In the genomic region with DNA sequence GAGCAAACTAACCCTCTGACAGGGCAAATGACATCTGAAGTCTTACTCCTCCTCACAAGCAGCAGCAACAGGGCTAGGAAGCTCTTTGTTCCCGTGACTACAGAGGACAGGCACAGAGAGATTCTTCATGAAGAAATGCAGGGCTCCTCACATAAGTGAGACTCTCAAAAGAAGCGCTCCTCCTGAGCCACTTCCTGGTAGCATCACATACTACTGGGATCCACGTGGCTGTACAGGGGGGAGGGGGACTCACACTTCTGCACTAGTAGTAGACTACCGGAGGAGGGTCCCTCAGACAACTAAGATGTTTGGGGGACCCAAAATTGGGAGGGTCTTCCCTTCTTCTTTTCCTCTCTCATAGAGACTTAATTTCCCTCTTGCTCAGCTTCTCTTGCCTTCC, we compare ENCODE assay signal across 20 mouse cellular contexts.
DNase-seq lines count a peak whose midpoint lies in the region; ATAC-seq and TF ChIP-seq lines count a peak whose summit lies in the region.
"Had no signal": no experiment of that assay in that cellular context is flagged by ENCODE, and none has a peak within 500 bp of the region (broad histone marks: within the 10 kb centered on the region; RNA-seq: fewer than 3 reads in every experiment).

No protein-coding gene starts in this region.

- H3K9ac ChIP-seq in heart, embryonic 13.5 days: peak overlapping the region; percentile 33; the same call in 1 of the 2 replicates
- no peak overlapping the region for H3K9ac ChIP-seq in lung, postnatal 0 days (replicated peaks; ENCODE audit: low read depth)
- H3K9ac ChIP-seq: forebrain, embryonic 13.5 days; limb, embryonic 13.5 days; liver, embryonic 14.5 days had no signal

- intact Hi-C loops in heart, postnatal 10 days (cut with DNase I): no loop called here

- no peaks in the 10 kb centered on the region for H3K36me3 ChIP-seq in heart, embryonic 13.5 days
- H3K36me3 ChIP-seq in lung, postnatal 0 days (ENCODE audit: insufficient read depth, low read length): no peaks in the 10 kb centered on the region
- H3K36me3 ChIP-seq: limb, embryonic 13.5 days had no signal

- peaks cover 18% of the 10 kb centered on the region; the same call in 1 of the 2 replicates for H3K27me3 ChIP-seq in heart, embryonic 13.5 days (replicated peaks)
- no peaks in the 10 kb centered on the region for H3K27me3 ChIP-seq in lung, postnatal 0 days (replicated peaks; ENCODE audit: insufficient read depth, low read length)

- H3K27ac ChIP-seq in heart, embryonic 13.5 days (replicated peaks): no peak overlapping the region
- peak overlapping the region; percentile 44; the same call in 1 of the 2 replicates for H3K27ac ChIP-seq in lung, postnatal 0 days (ENCODE audit: low read length)
- H3K27ac ChIP-seq: forebrain, embryonic 13.5 days; limb, embryonic 13.5 days; liver, embryonic 14.5 days had no signal

- DNase-seq in embryo, embryonic 10.5 days (ENCODE audit: low spot score): peak; percentile 64
- DNase-seq in embryo, embryonic 9.5 days (ENCODE audit: extremely low spot score): no peak
- no peak for DNase-seq in heart, postnatal 10 days
- DNase-seq in lung, postnatal 0 days (ENCODE audit: low spot score): no peak
- DNase-seq in lung, postnatal 36 days: no peak
- peak; percentile 30 for DNase-seq in thymus, postnatal 0 days (ENCODE audit: low spot score)
- no peak for DNase-seq in thymus, postnatal 25 days
- DNase-seq: adrenal gland, postnatal 36 days; cerebellum, adult 8-10 months; heart, postnatal 36 days; kidney, adult 8-10 months; kidney, postnatal 25 days; right cerebral cortex, postnatal 4 days had no signal

- 37% methylated on average over 4 of the region's 4 CpGs for WGBS in heart, embryonic 13.5 days
- WGBS in lung, postnatal 0 days: 40% methylated on average over 4 of the region's 4 CpGs

- ATAC-seq in heart, embryonic 13.5 days (ENCODE audit: extremely low read depth, insufficient number of reproducible peaks, low FRiP score, low TSS enrichment): no peak
- ATAC-seq in lung, postnatal 0 days: no peak
- ATAC-seq: CD4-positive, CD25-positive, alpha-beta regulatory T cell, adult 4 months; forebrain, embryonic 13.5 days; inflammation-experienced regulatory T-cells, adult 6 months had no signal

- no peak for TF ChIP-seq CTCF in lung, postnatal 0 days (IDR thresholded peaks at IDR 0.05)

- no peak overlapping the region for H3K4me2 ChIP-seq in heart, embryonic 13.5 days
- H3K4me2 ChIP-seq in lung, postnatal 0 days (replicated peaks; ENCODE audit: low read depth, low read length): no peak overlapping the region
- H3K4me2 ChIP-seq: forebrain, embryonic 13.5 days; limb, embryonic 13.5 days had no signal

- H3K4me1 ChIP-seq in heart, embryonic 13.5 days: peaks cover 32% of the 10 kb centered on the region
- H3K4me1 ChIP-seq in lung, postnatal 0 days (ENCODE audit: insufficient read depth, low read depth, low read length): peaks cover 12% of the 10 kb centered on the region; the same call in 1 of the 2 replicates

- no peaks in the 10 kb centered on the region for H3K9me3 ChIP-seq in heart, embryonic 13.5 days
- no peaks in the 10 kb centered on the region for H3K9me3 ChIP-seq in lung, postnatal 0 days (ENCODE audit: low read length)
- H3K9me3 ChIP-seq: forebrain, embryonic 13.5 days; G1E; limb, embryonic 13.5 days had no signal

- H3K4me3 ChIP-seq in heart, embryonic 13.5 days: no peak overlapping the region
- no peak overlapping the region for H3K4me3 ChIP-seq in lung, postnatal 0 days (ENCODE audit: low read depth, low read length)
- H3K4me3 ChIP-seq: forebrain, embryonic 13.5 days; limb, embryonic 13.5 days had no signal

- no peak for TF ChIP-seq EP300 in lung, postnatal 0 days (IDR thresholded peaks at IDR 0.05)

Comparison
In these comparisons a context has a peak if more than half of its experiments do, and no peak if none do; other contexts are left out.
1. DNase-seq: peak in embryo, embryonic 10.5 days (single experiment) and thymus, postnatal 0 days (single experiment); none in embryo, embryonic 9.5 days (single experiment), heart, postnatal 10 days (0 of 2), lung, postnatal 0 days (single experiment), lung, postnatal 36 days (single experiment) and thymus, postnatal 25 days (single experiment).